ENCODE assay signal across 11 mouse cellular contexts in the genomic region with DNA sequence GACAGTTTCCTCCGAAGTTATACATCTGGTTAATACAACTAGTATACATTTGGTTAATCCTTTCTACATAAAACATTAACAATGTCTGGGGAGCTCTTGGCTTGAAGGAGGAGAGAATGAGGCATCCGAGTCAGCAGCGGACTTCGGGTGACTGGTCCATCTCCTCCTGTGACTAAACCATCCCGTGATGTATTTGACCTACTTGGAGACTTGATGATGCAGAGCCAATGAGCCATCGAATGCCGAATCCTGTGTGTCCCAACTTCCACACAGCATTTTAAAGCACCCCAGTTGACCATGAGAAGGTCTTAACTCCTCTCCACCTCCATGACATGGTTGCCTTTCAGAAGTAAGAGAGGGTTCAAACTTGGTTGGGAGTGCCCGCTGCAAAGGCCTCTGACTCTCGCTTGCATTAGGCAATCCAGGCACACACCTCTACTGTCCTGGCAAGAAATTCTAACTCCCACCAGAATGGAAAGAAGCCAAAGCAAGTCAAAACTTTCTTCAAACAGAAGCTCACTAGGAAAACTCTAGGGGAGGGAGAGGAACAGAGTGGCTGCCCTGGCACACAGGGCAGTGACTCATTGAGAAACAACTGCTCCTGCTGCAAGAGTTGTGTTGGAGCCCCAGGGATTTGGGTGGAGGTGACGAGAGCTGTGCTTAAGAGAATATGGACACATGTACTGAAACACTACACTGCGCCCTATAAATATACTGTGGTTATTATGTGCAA.
DNase-seq lines count a peak whose midpoint lies in the region; ATAC-seq lines count a peak whose summit lies in the region.
"Had no signal": no experiment of that assay in that cellular context is flagged by ENCODE, and none has a peak within 500 bp of the region (broad histone marks: within the 10 kb centered on the region; RNA-seq: fewer than 3 reads in every experiment).

No protein-coding gene starts in this region.

- WGBS in forebrain, embryonic 15.5 days = 85% methylated on average over 11 of the region's 11 CpGs
- WGBS in forebrain, embryonic 12.5 days = 85% methylated on average over 11 of the region's 11 CpGs
- 84% methylated on average over 11 of the region's 11 CpGs for WGBS in midbrain, embryonic 15.5 days
- WGBS in midbrain, embryonic 13.5 days = 86% methylated on average over 11 of the region's 11 CpGs

- H3K9me3 ChIP-seq in forebrain, embryonic 15.5 days = no peaks in the 10 kb centered on the region
- H3K9me3 ChIP-seq in forebrain, embryonic 12.5 days = no peaks in the 10 kb centered on the region
- H3K9me3 ChIP-seq in midbrain, embryonic 15.5 days = no peaks in the 10 kb centered on the region
- no peaks in the 10 kb centered on the region for H3K9me3 ChIP-seq in midbrain, embryonic 13.5 days
- H3K9me3 ChIP-seq: heart, embryonic 15.5 days; intestine, embryonic 15.5 days had no signal

- no peaks in the 10 kb centered on the region for H3K4me1 ChIP-seq in forebrain, embryonic 15.5 days
- no peaks in the 10 kb centered on the region for H3K4me1 ChIP-seq in forebrain, embryonic 12.5 days
- no peaks in the 10 kb centered on the region for H3K4me1 ChIP-seq in midbrain, embryonic 15.5 days
- H3K4me1 ChIP-seq in midbrain, embryonic 13.5 days (replicated peaks) = no peaks in the 10 kb centered on the region
- H3K4me1 ChIP-seq: heart, embryonic 15.5 days; intestine, embryonic 15.5 days had no signal

- DNase-seq in fat pad, adult 2 months (ENCODE audit: extremely low read depth, low read depth, low spot score) = peak; percentile 97
- no peak for DNase-seq in left cerebral cortex, postnatal 36 days (ENCODE audit: low spot score in 2 of 2)
- no peak for DNase-seq in cerebellum, postnatal 36 days

- no peak overlapping the region for H3K4me3 ChIP-seq in forebrain, embryonic 15.5 days
- H3K4me3 ChIP-seq in forebrain, embryonic 12.5 days (replicated peaks) = no peak overlapping the region
- no peak overlapping the region for H3K4me3 ChIP-seq in midbrain, embryonic 15.5 days
- no peak overlapping the region for H3K4me3 ChIP-seq in midbrain, embryonic 13.5 days (replicated peaks)
- H3K4me3 ChIP-seq: heart, embryonic 15.5 days; intestine, embryonic 15.5 days had no signal

- no peak overlapping the region for H3K4me2 ChIP-seq in forebrain, embryonic 15.5 days (replicated peaks)
- H3K4me2 ChIP-seq in forebrain, embryonic 12.5 days = no peak overlapping the region
- no peak overlapping the region for H3K4me2 ChIP-seq in midbrain, embryonic 15.5 days
- H3K4me2 ChIP-seq in midbrain, embryonic 13.5 days (replicated peaks) = no peak overlapping the region
- H3K4me2 ChIP-seq: heart, embryonic 15.5 days; intestine, embryonic 15.5 days; lung, embryonic 14.5 days had no signal

- H3K27me3 ChIP-seq in forebrain, embryonic 15.5 days = no peaks in the 10 kb centered on the region
- H3K27me3 ChIP-seq in forebrain, embryonic 12.5 days = no peaks in the 10 kb centered on the region
- no peaks in the 10 kb centered on the region for H3K27me3 ChIP-seq in midbrain, embryonic 15.5 days (replicated peaks)
- H3K27me3 ChIP-seq in midbrain, embryonic 13.5 days = no peaks in the 10 kb centered on the region
- H3K27me3 ChIP-seq: heart, embryonic 15.5 days; intestine, embryonic 15.5 days had no signal

- H3K27ac ChIP-seq in forebrain, embryonic 15.5 days (replicated peaks) = no peak overlapping the region
- H3K27ac ChIP-seq in forebrain, embryonic 12.5 days = no peak overlapping the region
- H3K27ac ChIP-seq in midbrain, embryonic 15.5 days = no peak overlapping the region
- H3K27ac ChIP-seq in midbrain, embryonic 13.5 days = no peak overlapping the region
- H3K27ac ChIP-seq: heart, embryonic 15.5 days; intestine, embryonic 15.5 days had no signal

- intact Hi-C loops in left cerebral cortex, postnatal 36 days (cut with DNase I) = loop anchor here (1.0 to 10.0 kb wide), 3 partner anchors 77 to 655 kb away; partner anchors contain the start of gene Etv6

- H3K36me3 ChIP-seq in forebrain, embryonic 15.5 days = no peaks in the 10 kb centered on the region
- no peaks in the 10 kb centered on the region for H3K36me3 ChIP-seq in forebrain, embryonic 12.5 days (replicated peaks)
- H3K36me3 ChIP-seq in midbrain, embryonic 15.5 days (replicated peaks) = no peaks in the 10 kb centered on the region
- H3K36me3 ChIP-seq in midbrain, embryonic 13.5 days = no peaks in the 10 kb centered on the region
- H3K36me3 ChIP-seq: heart, embryonic 15.5 days; intestine, embryonic 15.5 days had no signal

- ATAC-seq in forebrain, embryonic 15.5 days (replicated peaks) = 0 out of 2 replicates have a peak, but pooled peaks have one; percentile 35
- no peak; the same call in 1 of the 2 replicates for ATAC-seq in forebrain, embryonic 12.5 days (ENCODE audit: low FRiP score)
- peak; percentile 75 for ATAC-seq in midbrain, embryonic 15.5 days (replicated peaks)
- ATAC-seq in midbrain, embryonic 13.5 days = no peak
- ATAC-seq in CD4-positive, CD25-positive, alpha-beta regulatory T cell, adult 4 months = no peak

- no peak overlapping the region for H3K9ac ChIP-seq in forebrain, embryonic 15.5 days (replicated peaks)
- no peak overlapping the region for H3K9ac ChIP-seq in forebrain, embryonic 12.5 days
- H3K9ac ChIP-seq in midbrain, embryonic 15.5 days = no peak overlapping the region
- H3K9ac ChIP-seq in midbrain, embryonic 13.5 days (replicated peaks) = no peak overlapping the region
- H3K9ac ChIP-seq: heart, embryonic 15.5 days; intestine, embryonic 15.5 days; lung, embryonic 14.5 days had no signal

Comparison
In these comparisons a context has a peak if more than half of its experiments do, and no peak if none do; other contexts are left out.
1. ATAC-seq: peak in forebrain, embryonic 15.5 days (single experiment) and midbrain, embryonic 15.5 days (single experiment); none in forebrain, embryonic 12.5 days (single experiment), midbrain, embryonic 13.5 days (single experiment) and CD4-positive, CD25-positive, alpha-beta regulatory T cell, adult 4 months (single experiment).